Mouse (Mus musculus) megakaryocyte progenitor cell, adult 5-6 weeks (primary cell): ENCODE measurements around the gene Zfp420. TPM values are rescaled to one million over a fixed set of nuclear protein-coding genes. Genes with fewer than 3 reads are reported as not detected.
A peak's percentile ranks its signal among the peaks of the same experiment; 100 is the strongest.
"Not testable (repeated sequence)": the region's sequence is repeated elsewhere in the genome, so short reads cannot be mapped to it uniquely, and the experiment has no call there.

Experiments
- ATAC-seq: replicated peaks from 2 replicates; pipeline ENCODE4 v1.8.0; 2016; ENCODE audit warnings: mild to moderate bottlenecking, moderate TSS enrichment, inconsistent platforms; ENCODE audit not compliant: poor library complexity
- total RNA-seq, 2 experiments: library from RNA; stranded (forward) in 1 of 2; stranded (reverse) in 1 of 2; fragments of 157-497, 149-512 nt in 1 of 2; fragments of 200-1000 nt in 1 of 2; gene quantifications; 2 replicates each; pipeline versions ENCODE4 v1.2.3 to v1.2.4; 2015 to 2017

The Zfp420 gene
- total RNA-seq (2015): 4.5 and 7.4 TPM in 2 replicates
- total RNA-seq (2017): 0.96 and 2.9 TPM in 2 replicates

- peak; percentile 99 for ATAC-seq
Observed at GRCm38 (mm10) chr7:29859532-29860517, at the start of gene Zfp420. Gene Zfp420, plus strand, starts transcription at chr7:29859979.

GRCm38 (mm10) chr7:29812244-29812643, 47.5 kb upstream of the Zfp420 start:
- no peak for ATAC-seq

GRCm38 (mm10) chr7:29814381-29814780, 45.4 kb upstream of the Zfp420 start:
- ATAC-seq: no peak

DNA sequence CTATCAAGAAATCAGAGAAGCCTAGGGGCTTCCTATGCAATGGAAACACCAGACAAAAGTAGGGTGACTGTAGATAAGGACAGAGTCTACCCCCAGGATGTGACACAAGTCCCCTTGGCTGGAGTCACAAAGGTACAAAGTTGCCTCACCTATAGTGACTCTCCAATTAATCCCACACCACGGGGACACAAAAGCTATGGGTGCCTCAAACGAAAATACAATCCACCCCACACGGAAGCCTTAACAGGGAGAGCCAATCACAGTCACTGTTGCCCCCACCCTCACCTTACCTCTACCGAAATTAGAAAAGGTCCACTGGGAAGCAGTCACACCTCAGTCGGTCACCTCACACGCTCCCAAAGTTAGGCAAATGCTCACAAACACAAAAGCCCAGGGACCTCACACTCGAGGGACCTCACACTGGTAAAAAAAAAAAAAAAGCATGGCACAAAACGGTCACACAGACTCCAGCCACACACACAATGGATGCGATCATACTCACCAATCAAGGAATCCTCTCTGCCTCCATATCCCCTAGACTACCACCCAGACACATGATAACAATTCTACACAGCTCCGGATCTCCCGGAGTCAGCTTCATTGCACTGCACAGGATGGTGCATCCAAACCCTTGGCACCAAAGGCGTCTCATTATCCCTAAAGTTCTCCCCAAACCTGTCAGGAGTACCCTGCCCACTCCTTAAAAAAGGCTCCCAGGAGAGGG, 44.6 kb upstream of the Zfp420 start:
- peak; percentile 3; the same call in 1 of the 2 replicates for ATAC-seq

DNA sequence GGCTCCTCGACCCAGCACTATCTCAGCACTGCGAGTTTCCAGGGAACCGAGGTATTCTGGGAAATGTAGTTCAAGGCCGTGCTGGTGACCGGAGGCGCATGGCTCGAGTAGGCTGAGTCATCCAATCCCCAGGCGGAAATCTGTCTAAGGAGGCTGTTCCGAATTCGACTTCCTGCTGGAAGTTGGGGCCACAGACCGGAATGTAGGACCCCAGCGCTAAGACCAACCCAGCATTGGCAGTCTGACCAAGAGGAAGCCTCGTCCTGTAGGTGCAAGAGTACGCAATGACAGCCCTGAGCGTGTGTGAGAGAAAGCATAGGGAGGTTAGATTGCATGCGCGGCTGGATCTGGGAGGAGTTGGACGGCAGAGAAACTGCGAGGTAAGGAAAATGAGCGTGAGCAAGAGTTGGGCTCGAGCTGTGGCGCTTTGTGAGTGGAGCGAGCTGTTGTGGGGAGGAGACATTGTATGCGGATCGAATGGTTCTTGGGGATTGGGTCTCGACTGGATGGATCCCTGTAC, 43.8 kb upstream of the Zfp420 start, which contains the start of gene Zfp790:
TSS of gene Zfp790 (plus strand) at position 205 of the 520 bp plus-strand sequence.
- peak; percentile 83 for ATAC-seq

GRCm38 (mm10) chr7:29818619-29819254, 41.0 kb upstream of the Zfp420 start:
- peak; percentile 63 for ATAC-seq

- no peak for ATAC-seq
Observed at GRCm38 (mm10) chr7:29828001-29828400, 31.8 kb upstream of the Zfp420 start.

DNA sequence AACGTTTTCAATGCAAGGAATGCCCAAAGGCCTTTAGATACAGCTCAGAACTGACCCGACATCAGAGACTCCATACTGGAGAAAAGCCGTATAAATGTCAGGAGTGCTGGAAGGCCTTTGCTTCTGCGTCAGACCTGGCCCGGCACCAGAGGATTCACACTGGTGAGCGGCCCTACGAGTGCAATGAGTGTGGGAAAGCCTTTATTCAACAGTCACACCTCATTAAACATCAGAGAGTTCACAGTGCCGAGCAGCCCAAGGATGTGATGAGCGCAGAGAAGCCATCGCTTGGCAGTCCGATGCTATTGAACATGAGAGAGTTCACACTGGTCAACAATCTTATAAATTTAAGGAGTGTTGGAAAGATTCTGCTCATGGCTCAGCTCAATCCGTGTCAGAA, 30.0 kb upstream of the Zfp420 start:
- no peak for ATAC-seq

DNA sequence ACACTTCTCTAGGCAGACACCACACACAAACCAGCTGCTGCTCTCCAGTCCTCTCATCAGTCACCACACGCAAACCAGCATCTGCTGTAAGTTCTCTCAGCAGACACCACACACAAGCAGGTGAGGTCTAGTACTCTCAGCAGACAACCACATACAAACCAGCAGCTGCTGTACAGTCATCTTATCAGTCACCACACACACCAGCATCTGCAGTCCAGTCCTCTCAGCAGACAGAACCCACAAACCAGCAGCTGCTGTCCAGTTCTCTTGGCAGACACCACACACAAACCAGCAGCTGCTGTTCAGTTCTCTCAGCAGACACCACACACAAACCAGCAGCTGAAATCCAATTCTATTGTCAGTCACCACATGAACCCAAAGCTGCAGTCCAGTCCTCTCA, 23.0 kb upstream of the Zfp420 start:
- ATAC-seq: peak; percentile 34; the same call in 1 of the 2 replicates

DNA sequence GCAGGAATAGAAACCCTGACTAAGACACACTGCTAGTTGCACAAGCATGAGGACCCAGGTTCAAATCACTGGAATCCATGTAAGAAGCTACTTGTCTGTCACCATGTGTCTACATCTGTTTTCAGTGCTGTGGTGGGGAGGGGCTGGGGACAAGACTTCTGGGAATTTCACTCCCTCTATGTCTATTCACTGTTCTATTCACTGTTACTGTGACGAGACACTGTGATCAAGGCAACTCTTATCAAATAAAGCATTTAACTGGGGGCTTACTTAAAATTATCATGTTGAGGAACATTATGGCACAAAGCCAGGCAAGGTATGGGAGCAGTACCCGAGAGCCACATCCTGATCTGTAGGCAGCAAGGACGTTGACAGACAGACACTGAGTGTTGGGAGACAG, 20.5 kb upstream of the Zfp420 start:
- ATAC-seq: no peak

- ATAC-seq: no peak
Observed at GRCm38 (mm10) chr7:29842105-29842504, 17.7 kb upstream of the Zfp420 start.

- no peak for ATAC-seq
Observed at GRCm38 (mm10) chr7:29844616-29845015, 15.2 kb upstream of the Zfp420 start.

DNA sequence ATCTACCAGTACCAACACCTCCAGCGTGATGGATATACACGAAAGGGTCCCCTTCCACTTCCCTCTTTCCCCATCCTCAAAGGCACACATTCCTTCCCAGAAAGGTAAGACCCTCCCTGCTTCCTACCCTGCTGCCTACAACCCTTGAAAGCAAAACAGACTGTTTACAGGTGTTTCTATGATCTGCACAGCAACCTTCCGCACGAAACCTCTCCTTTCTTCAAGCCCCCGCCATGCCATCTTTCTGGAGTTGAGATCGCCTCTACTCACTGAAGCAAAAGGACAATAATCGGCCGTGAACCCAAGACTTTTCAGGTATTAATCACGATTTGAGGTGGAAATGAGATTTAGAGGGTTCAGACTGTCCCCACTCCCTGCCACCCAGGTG, 7.0 kb upstream of the Zfp420 start:
- ATAC-seq: no peak

DNA sequence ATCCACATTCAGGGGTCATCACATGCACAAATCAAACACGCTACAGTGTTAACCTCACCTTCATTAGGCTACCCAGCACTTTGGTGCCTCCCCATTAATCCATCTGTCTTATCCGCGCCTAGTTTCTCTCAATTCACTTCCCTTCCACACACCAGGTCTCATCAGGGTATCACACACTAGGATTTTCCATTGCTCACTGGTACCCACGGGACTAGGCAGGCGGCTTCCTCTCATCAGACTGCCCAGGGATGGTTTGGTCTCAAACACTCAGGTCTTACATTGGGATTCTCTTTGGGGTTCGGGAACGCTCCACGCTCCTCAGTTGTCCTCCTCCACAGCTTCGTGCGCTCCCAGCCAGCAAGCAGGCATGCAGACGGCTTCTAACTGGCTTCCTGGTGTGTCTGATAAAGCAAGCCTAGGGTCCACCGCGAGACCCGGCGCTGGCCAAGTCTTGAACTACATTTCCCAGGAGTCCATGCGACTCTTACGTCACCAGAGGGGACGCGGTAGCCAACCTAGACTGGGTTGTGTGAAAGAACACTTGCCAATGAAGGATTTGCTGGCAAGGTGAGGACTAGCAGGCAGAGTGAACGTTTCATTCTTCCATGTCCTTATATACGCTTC, 6.4 kb upstream of the Zfp420 start, which contains the start of gene Zfp940:
TSS of gene Zfp940 (minus strand) at position 451 of the 624 bp plus-strand sequence.
- peak; percentile 100 for ATAC-seq

- 0 out of 2 replicates have a peak, but pooled peaks have one; percentile 33 for ATAC-seq
Observed at GRCm38 (mm10) chr7:29861660-29862059, 1.9 kb downstream of the Zfp420 start.

DNA sequence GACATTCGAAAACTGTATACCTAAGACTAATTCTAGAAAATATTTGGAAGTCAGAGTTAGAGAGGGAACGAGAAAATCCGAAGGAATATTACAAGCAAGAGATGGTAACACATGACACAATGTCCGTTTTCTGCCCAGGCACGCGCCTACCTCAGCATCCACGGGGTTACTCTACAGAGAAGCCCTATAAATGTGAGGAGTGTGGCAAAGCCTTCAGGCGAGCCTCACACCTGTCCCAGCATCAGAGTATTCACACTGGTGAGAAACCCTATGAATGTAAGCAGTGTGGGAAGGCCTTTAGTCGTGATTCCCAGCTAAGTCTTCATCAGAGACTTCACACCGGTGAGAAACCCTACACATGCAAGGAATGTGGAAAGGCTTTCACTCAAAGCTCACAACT, 14.5 kb downstream of the Zfp420 start:
- ATAC-seq: no peak

GRCm38 (mm10) chr7:29877561-29877960, 17.8 kb downstream of the Zfp420 start:
- ATAC-seq: not testable (repeated sequence)

- ATAC-seq: no peak
Observed at GRCm38 (mm10) chr7:29880056-29880455, 20.3 kb downstream of the Zfp420 start.

DNA sequence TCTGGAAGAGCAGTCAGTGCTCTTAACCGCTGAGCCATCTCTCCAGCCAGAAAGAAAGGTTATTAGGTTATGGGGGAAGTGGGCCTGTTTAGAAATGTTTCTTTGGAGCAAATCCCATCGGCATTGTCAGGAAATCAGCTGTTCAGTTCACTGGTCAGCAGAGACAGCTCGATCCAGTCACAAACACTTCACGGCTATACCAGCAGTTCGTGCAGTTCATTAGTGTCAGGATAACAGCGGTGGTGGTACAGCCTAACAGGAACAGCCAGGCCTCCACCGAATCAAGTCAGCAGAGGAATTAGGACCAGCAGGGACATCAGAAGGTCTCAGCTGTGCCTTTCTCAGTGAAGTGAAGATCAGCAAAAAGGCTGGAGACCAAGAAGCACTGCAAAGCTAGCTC, 21.1 kb downstream of the Zfp420 start:
- ATAC-seq: no peak

- no peak for ATAC-seq
Observed at GRCm38 (mm10) chr7:29890501-29890900, 30.7 kb downstream of the Zfp420 start.
